Mouse (Mus musculus) small intestine, adult 2 months (tissue): ENCODE measurements around the gene Hist1h4a. TPM values are rescaled to one million over a fixed set of nuclear protein-coding genes. Genes with fewer than 3 reads are reported as not detected.
"Not testable (repeated sequence)": the region's sequence is repeated elsewhere in the genome, so short reads cannot be mapped to it uniquely, and the experiment has no call there.

ENCODE experiments used
- H3K27ac ChIP-seq: fragments of 200-500 bp; 2 replicates; pipeline ENCODE4 v1.5.1; 2012; ENCODE audit warnings: low read depth, low read length, control low read depth, inconsistent platforms; ENCODE audit not compliant: insufficient read depth
- H3K27me3 ChIP-seq: fragments of 200-500 bp; 2 replicates; pipeline ENCODE4 v1.6.1; 2012; ENCODE audit warnings: mild to moderate bottlenecking, moderate library complexity, low read length, inconsistent platforms; ENCODE audit not compliant: control insufficient read depth, insufficient read depth
- H3K36me3 ChIP-seq: fragments of 200-500 bp; 2 replicates; pipeline ENCODE4 v1.6.1; 2012; ENCODE audit warnings: mild to moderate bottlenecking, low read length, control low read depth, inconsistent platforms; ENCODE audit not compliant: control insufficient read depth, insufficient read depth
- H3K4me1 ChIP-seq: fragments of 200-500 bp; 2 replicates; pipeline ENCODE4 v1.6.1; 2012; ENCODE audit warnings: low read length, inconsistent platforms, mixed read lengths; ENCODE audit not compliant: control insufficient read depth, insufficient read depth, insufficient read length
- H3K4me3 ChIP-seq: fragments of 200-500 bp; 2 replicates; pipeline ENCODE4 v1.5.1; 2012; ENCODE audit warnings: low read depth, mild to moderate bottlenecking, control low read depth, inconsistent platforms, low read length, moderate library complexity
- CTCF ChIP-seq: fragments of 200-500 bp; IDR thresholded peaks from 2 replicates; pipeline ENCODE4 v1.5.1; 2012; ENCODE audit warnings: low read depth, mild to moderate bottlenecking, control low read depth, inconsistent platforms, low read length, moderate library complexity, mixed read lengths; ENCODE audit not compliant: insufficient replicate concordance, insufficient read length; ENCODE audit errors: extremely low read depth
- POLR2A ChIP-seq: fragments of 200-500 bp; IDR thresholded peaks from 2 replicates; pipeline ENCODE4 v1.6.1; 2012; ENCODE audit warnings: low read depth, mild to moderate bottlenecking, control low read depth, inconsistent platforms, low read length, moderate library complexity
- WGBS: fragments of 180-500 bp; shearing (Covaris S2); methylation state at CpG from one replicate; pipeline ENCODE4 v1.1.7; 2018; 5-methylcytosine and 5-hydroxymethylcytosine counted together
- polyA plus RNA-seq: library from polyadenylated mRNA; depleted of rRNA; stranded (reverse); fragments of >200 nt; gene quantifications from 2 replicates; pipeline ENCODE4 v1.2.3, GENCODE M21; 2012

Hist1h4a gene
- polyA plus RNA-seq, 1 experiment = 19.9 TPM

GRCm38 (mm10) chr13:23763586-23764323 is 2.7 kb upstream of the Hist1h4a start, which contains the start of gene Hist1h1a:
Hist1h1a (plus strand) TSS chr13:23763666.
- 6% methylated on average over 34 of the region's 34 CpGs for WGBS
- no peaks in the 10 kb centered on the region for H3K27me3 ChIP-seq

GRCm38 (mm10) chr13:23763242-23763585 is 2.2 kb upstream of the Hist1h4a start:
- no peaks in the 10 kb centered on the region for H3K27me3 ChIP-seq
- WGBS = 1% methylated on average over 10 of the region's 10 CpGs
- TF ChIP-seq CTCF (no peak), POLR2A (no peak)
- peaks cover 16% of the 10 kb centered on the region for H3K4me1 ChIP-seq
- H3K36me3 ChIP-seq = no peaks in the 10 kb centered on the region
- peak overlapping the region; percentile 71 for H3K4me3 ChIP-seq
- H3K27ac ChIP-seq = peak overlapping the region; percentile 82

More at GRCm38 (mm10) chr13:23763586-23764323, 2.7 kb upstream of the Hist1h4a start, which contains the start of gene Hist1h1a:
- H3K36me3 ChIP-seq = no peaks in the 10 kb centered on the region
- peak within 1 kb of the TSS; percentile 71 for H3K4me3 ChIP-seq
- H3K4me1 ChIP-seq = peaks cover 16% of the 10 kb centered on the region
- peak; percentile 81 for TF ChIP-seq POLR2A
- TF ChIP-seq CTCF = no peak; the same call in 1 of the 2 replicates
- peak within 1 kb of the TSS; percentile 82 for H3K27ac ChIP-seq

DNA sequence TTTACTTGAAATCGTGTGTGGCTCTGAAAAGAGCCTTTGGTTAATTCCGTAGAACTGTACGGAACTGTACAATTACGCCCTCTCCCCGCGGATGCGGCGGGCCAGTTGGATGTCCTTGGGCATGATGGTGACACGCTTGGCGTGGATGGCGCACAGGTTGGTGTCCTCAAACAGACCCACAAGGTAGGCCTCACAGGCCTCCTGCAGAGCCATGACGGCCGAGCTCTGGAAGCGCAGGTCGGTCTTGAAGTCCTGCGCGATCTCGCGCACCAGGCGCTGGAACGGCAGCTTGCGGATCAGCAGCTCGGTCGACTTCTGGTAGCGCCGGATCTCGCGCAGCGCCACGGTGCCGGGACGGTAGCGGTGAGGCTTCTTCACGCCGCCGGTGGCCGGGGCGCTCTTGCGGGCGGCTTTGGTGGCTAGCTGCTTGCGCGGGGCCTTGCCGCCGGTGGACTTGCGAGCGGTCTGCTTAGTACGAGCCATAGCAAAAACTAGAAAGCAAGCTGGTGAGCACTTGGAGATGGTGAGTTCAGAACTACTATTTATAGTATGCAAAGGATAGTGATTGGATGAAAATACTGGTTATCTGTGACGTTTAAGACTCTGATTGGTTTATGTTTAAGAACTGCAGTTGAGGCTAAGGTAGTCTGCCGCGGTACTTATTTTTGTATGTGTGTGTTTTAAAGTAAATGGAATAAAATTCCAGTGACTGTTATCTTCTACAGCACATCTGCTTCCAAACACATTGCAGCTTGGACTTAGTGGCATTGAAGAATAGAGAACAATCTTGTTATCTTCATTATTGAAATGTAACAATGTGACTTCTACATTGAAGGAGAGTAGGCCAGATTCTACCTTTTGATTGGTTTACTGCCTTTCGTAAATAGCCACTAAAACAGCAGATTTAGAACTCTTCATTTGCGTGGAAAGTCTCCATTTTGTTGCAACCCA is 1.1 kb upstream of the Hist1h4a start, which contains the start of gene Hist1h3a:
TSS of gene Hist1h3a (minus strand) at position 516 of the 951 bp plus-strand sequence.
- peaks cover 18% of the 10 kb centered on the region for H3K4me1 ChIP-seq
- peak within 1 kb of the TSS; percentile 90 for H3K27ac ChIP-seq
- H3K4me3 ChIP-seq = peak within 1 kb of the TSS; percentile 71
- H3K36me3 ChIP-seq, H3K27me3 ChIP-seq: not testable (repeated sequence)
- TF ChIP-seq POLR2A = peak; percentile 55; the same call in 1 of the 2 replicates
- WGBS = under 1% methylated on average over 29 of the region's 52 CpGs

- Histone ChIP-seq H3K4me1 (peaks cover 14% of the 10 kb centered on the region), H3K4me3 (peak overlapping the region; percentile 71), H3K27ac (peak overlapping the region; percentile 51; the same call in 1 of the 2 replicates), H3K36me3 (no peaks in the 10 kb centered on the region), H3K27me3 (no peaks in the 10 kb centered on the region)
- TF ChIP-seq CTCF (no peak), POLR2A (no peak)
- 2% methylated on average over 24 of the region's 27 CpGs for WGBS
Measured at GRCm38 (mm10) chr13:23760240-23760971, 624 bp downstream of the Hist1h4a start.

GRCm38 (mm10) chr13:23759916-23760239 is 1.2 kb downstream of the Hist1h4a start:
- TF ChIP-seq POLR2A (no peak), CTCF (no peak)
- peaks cover 14% of the 10 kb centered on the region for H3K4me1 ChIP-seq
- no peak overlapping the region for H3K4me3 ChIP-seq
- 70% methylated on average over 1 of the region's 1 CpGs for WGBS
- H3K27ac ChIP-seq = 0 out of 2 replicates have a peak overlapping the region, but pooled peaks have one; percentile 51
- no peaks in the 10 kb centered on the region for H3K27me3 ChIP-seq
- H3K36me3 ChIP-seq = no peaks in the 10 kb centered on the region

DNA sequence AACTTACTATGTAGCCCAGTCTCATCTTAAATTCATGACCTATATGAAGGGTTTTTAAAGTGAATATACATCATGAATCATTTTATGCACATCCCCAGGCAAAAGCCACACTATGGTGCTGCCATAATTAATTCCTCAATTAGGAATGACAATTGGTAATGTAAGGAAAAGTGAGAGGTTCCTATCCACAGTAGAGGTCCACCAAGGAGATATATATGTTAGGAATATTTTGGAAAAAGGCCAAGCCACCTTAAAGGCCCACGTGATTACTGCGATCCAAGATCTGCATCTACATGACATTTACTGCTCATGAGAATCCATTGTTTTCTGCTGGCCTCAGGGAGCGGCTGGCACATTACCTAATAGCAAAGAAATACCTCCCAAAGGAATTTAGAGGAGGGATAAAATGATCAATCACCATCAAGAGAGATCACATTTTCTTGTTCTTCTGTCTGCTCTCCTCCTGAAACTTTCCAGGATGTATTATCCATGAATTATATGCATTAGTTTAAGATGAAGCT is 1.7 kb downstream of the Hist1h4a start:
- WGBS = 87% methylated on average over 3 of the region's 3 CpGs
- TF ChIP-seq POLR2A (no peak), CTCF (no peak)
- Histone ChIP-seq H3K36me3 (no peaks in the 10 kb centered on the region), H3K4me1 (peaks cover 12% of the 10 kb centered on the region), H3K4me3 (no peak overlapping the region), H3K27ac (no peak overlapping the region), H3K27me3 (no peaks in the 10 kb centered on the region)
